Mouse (Mus musculus): ENCODE measurements at regions not wholly inside any gene's neighbourhood (a gene's known extent, or its start where the extent isn't known, plus 50 kb on each side); places are given as distances from the start of the nearest gene placed in this dataset.

DNA sequence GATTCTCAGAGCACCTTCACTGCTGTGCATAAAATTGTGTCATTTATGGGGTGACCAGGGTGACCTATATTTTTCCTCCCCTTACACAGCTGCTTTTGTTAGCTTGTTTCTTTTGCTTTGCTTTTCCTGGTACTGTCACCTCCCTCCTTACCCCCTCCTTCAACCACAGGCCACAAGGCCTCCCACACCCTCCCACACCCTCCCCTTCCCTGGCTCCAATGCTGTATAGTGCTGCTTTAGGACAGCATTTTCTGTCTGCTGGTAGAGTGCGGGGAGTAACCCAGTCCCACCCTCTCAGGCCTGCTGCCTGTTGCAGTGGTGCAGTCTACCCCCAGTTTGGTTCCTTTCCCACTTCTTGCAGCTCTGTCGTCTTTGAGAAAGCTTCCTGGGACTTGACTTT lies 209.5 kb downstream of the Dcdc2c start:
- Histone ChIP-seq H3K4me1 (ENCODE audit: control insufficient read depth, insufficient read depth, low read length) (no peaks in the 10 kb centered on the region), H3K9ac (ENCODE audit: low read depth, low read length) (no peak overlapping the region), H3K27me3 (ENCODE audit: control insufficient read depth, insufficient read depth, low read depth, low read length) (no peaks in the 10 kb centered on the region), H3K36me3 (ENCODE audit: control insufficient read depth, insufficient read depth, low read length) (no peaks in the 10 kb centered on the region), H3K4me2 (ENCODE audit: low read length) (no peak overlapping the region), H3K4me3 (ENCODE audit: low read depth, low read length) (no peak overlapping the region), H3K27ac (ENCODE audit: low read length) (no peak overlapping the region), H3K9me3 (replicated peaks; ENCODE audit: control insufficient read depth, low read length, poor library complexity, severe bottlenecking) (no peaks in the 10 kb centered on the region)
- 95% methylated on average over 2 of the region's 2 CpGs for WGBS
- no peak for ATAC-seq

GRCm38 (mm10) chr12:28332591-28332990 lies 219.6 kb downstream of the Dcdc2c start:
- WGBS, result 32% methylated on average over 5 of the region's 5 CpGs
- Histone ChIP-seq H3K4me3 (ENCODE audit: low read depth, low read length) (no peak overlapping the region), H3K9ac (ENCODE audit: low read depth, low read length) (no peak overlapping the region), H3K4me2 (ENCODE audit: low read length) (no peak overlapping the region), H3K27me3 (ENCODE audit: control insufficient read depth, insufficient read depth, low read depth, low read length) (no peaks in the 10 kb centered on the region), H3K9me3 (replicated peaks; ENCODE audit: control insufficient read depth, low read length, poor library complexity, severe bottlenecking) (no peaks in the 10 kb centered on the region), H3K4me1 (ENCODE audit: control insufficient read depth, insufficient read depth, low read length) (no peaks in the 10 kb centered on the region), H3K36me3 (ENCODE audit: control insufficient read depth, insufficient read depth, low read length) (no peaks in the 10 kb centered on the region), H3K27ac (ENCODE audit: low read length) (no peak overlapping the region)
- no peak for ATAC-seq

DNA sequence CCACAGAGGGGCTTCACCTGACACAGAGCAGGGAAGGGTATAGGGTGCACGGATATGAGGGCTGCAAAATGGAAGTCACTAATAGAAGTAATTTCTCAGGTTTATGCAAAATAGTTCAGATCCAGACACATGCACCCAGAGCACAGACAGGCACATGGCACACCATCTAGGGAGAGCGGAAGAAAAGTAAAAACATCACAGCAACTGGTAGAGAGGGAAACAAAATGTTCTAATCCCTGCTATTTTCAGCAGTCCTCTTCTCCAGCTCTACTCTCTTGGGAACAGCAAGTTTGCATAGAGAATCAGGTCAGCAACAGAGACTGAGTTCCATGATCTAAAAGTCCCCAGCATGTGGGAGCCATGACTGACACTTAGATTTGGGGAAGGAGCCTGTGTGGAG lies 220.4 kb downstream of the Dcdc2c start:
- no peak overlapping the region for H3K27ac ChIP-seq (ENCODE audit: low read length)
- H3K27me3 ChIP-seq (ENCODE audit: control insufficient read depth, insufficient read depth, low read depth, low read length), result no peaks in the 10 kb centered on the region
- no peaks in the 10 kb centered on the region for H3K9me3 ChIP-seq (replicated peaks; ENCODE audit: control insufficient read depth, low read length, poor library complexity, severe bottlenecking)
- H3K4me1 ChIP-seq (ENCODE audit: control insufficient read depth, insufficient read depth, low read length), result no peaks in the 10 kb centered on the region
- no peak overlapping the region for H3K9ac ChIP-seq (ENCODE audit: low read depth, low read length)
- H3K4me2 ChIP-seq (ENCODE audit: low read length), result no peak overlapping the region
- no peak for ATAC-seq
- WGBS, result 83% methylated on average over 2 of the region's 2 CpGs
- H3K4me3 ChIP-seq (ENCODE audit: low read depth, low read length), result no peak overlapping the region
- H3K36me3 ChIP-seq (ENCODE audit: control insufficient read depth, insufficient read depth, low read length), result no peaks in the 10 kb centered on the region

- no peak for ATAC-seq
- WGBS, result 12% methylated on average over 2 of the region's 2 CpGs
- no peaks in the 10 kb centered on the region for H3K4me1 ChIP-seq (ENCODE audit: control insufficient read depth, insufficient read depth, low read length)
These were observed 228.5 kb downstream of the Dcdc2c start for GRCm38 (mm10) chr12:28323659-28324058.

DNA sequence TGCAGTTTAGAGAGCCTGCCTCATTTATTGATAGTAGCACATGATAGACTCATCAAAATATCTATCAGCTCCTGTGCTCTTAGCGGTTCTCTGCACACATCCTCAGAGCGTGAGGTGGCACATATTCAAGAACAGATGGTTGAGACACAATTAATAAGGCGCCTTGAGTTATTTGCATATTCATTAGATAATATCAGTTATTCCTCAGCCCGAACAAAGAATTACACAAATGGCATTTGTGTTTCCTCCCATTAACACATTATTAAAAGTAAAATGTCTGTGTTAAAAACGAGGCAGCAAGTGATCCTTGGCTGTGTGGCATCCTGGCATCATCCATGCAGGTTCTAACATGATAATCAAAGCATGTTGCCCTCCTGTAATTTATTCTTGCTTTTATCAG lies 243.0 kb downstream of the Dcdc2c start:
- 47% methylated on average over 5 of the region's 5 CpGs for WGBS
- no peaks in the 10 kb centered on the region for H3K9me3 ChIP-seq (replicated peaks; ENCODE audit: control insufficient read depth, low read length, poor library complexity, severe bottlenecking)
- no peak overlapping the region for H3K27ac ChIP-seq (ENCODE audit: low read length)
- H3K9ac ChIP-seq (ENCODE audit: low read depth, low read length), result no peak overlapping the region
- H3K4me2 ChIP-seq (ENCODE audit: low read length), result no peak overlapping the region
- H3K4me3 ChIP-seq (ENCODE audit: low read depth, low read length), result no peak overlapping the region
- no peaks in the 10 kb centered on the region for H3K36me3 ChIP-seq (ENCODE audit: control insufficient read depth, insufficient read depth, low read length)
- no peak for ATAC-seq
- H3K4me1 ChIP-seq (ENCODE audit: control insufficient read depth, insufficient read depth, low read length), result no peaks in the 10 kb centered on the region; the same call in 1 of the 2 replicates
- H3K27me3 ChIP-seq (ENCODE audit: control insufficient read depth, insufficient read depth, low read depth, low read length), result no peaks in the 10 kb centered on the region

More at GRCm38 (mm10) chr12:28323659-28324058, 228.5 kb downstream of the Dcdc2c start:
- Histone ChIP-seq H3K27me3 (ENCODE audit: control insufficient read depth, insufficient read depth, low read depth, low read length) (no peaks in the 10 kb centered on the region), H3K4me3 (ENCODE audit: low read depth, low read length) (no peak overlapping the region), H3K36me3 (ENCODE audit: control insufficient read depth, insufficient read depth, low read length) (no peaks in the 10 kb centered on the region), H3K4me2 (ENCODE audit: low read length) (no peak overlapping the region), H3K9me3 (replicated peaks; ENCODE audit: control insufficient read depth, low read length, poor library complexity, severe bottlenecking) (no peaks in the 10 kb centered on the region), H3K27ac (ENCODE audit: low read length) (no peak overlapping the region), H3K9ac (ENCODE audit: low read depth, low read length) (no peak overlapping the region)

- H3K4me2 ChIP-seq (ENCODE audit: low read length), result no peak overlapping the region
- no peaks in the 10 kb centered on the region for H3K27me3 ChIP-seq (ENCODE audit: control insufficient read depth, insufficient read depth, low read depth, low read length)
- no peak overlapping the region for H3K9ac ChIP-seq (ENCODE audit: low read depth, low read length)
- 63% methylated on average over 2 of the region's 2 CpGs for WGBS
- no peaks in the 10 kb centered on the region for H3K9me3 ChIP-seq (replicated peaks; ENCODE audit: control insufficient read depth, low read length, poor library complexity, severe bottlenecking)
- no peak overlapping the region for H3K4me3 ChIP-seq (ENCODE audit: low read depth, low read length)
- no peak for ATAC-seq
- no peak overlapping the region for H3K27ac ChIP-seq (ENCODE audit: low read length)
- no peaks in the 10 kb centered on the region for H3K4me1 ChIP-seq (ENCODE audit: control insufficient read depth, insufficient read depth, low read length)
- no peaks in the 10 kb centered on the region for H3K36me3 ChIP-seq (ENCODE audit: control insufficient read depth, insufficient read depth, low read length)
These were observed 250.1 kb downstream of the Dcdc2c start for GRCm38 (mm10) chr12:28302038-28302581.

DNA sequence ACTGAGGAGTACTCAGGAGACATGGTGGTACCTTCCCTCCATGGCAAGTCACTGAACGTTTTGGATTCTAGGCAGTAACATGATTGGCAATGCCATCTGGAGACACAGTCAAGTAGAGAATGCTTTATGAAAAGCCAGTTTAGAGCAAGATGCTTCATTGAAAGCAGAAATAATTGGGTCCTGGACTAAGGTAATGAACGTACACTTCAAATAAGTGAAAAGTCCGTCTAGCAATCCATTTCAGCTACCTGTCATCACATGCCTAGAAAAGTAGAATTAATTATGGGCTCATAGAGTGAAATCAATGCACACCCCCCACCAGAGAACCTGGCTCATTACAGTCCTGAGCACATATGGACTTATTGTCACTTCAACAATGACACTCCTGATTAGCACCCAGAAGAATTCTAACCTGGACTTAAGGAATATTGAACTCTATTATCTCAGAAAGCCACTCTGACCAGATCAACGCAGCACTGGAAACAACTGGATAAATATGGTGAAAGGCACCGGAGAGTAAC lies 263.8 kb downstream of the Dcdc2c start:
- Histone ChIP-seq H3K4me1 (ENCODE audit: control insufficient read depth, insufficient read depth, low read length) (no peaks in the 10 kb centered on the region), H3K9me3 (replicated peaks; ENCODE audit: control insufficient read depth, low read length, poor library complexity, severe bottlenecking) (no peaks in the 10 kb centered on the region), H3K27me3 (ENCODE audit: control insufficient read depth, insufficient read depth, low read depth, low read length) (no peaks in the 10 kb centered on the region), H3K27ac (ENCODE audit: low read length) (no peak overlapping the region), H3K4me3 (ENCODE audit: low read depth, low read length) (no peak overlapping the region), H3K4me2 (ENCODE audit: low read length) (no peak overlapping the region), H3K9ac (ENCODE audit: low read depth, low read length) (no peak overlapping the region), H3K36me3 (ENCODE audit: control insufficient read depth, insufficient read depth, low read length) (no peaks in the 10 kb centered on the region)
- ATAC-seq, result no peak
- WGBS, result 79% methylated on average over 5 of the region's 5 CpGs

DNA sequence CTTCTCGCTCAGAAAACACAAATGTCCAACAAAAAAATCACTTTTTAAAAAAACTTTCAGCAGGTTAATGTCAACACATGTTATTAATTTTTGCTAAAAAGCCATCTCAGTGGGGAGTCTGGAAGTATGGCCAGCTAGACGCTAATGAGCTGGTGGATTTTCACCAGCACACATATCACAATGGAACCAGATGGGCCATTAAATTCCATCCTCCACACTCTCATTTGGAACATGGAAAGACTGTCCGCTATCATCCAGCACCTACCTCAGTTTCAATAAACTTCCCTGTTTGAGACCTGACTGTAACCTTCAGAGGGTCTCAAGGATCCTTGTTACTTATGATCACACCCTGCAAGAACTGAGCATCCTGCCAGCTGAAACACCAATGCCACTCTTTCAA lies 296.7 kb downstream of the Dcdc2c start:
- H3K9me3 ChIP-seq (replicated peaks; ENCODE audit: control insufficient read depth, low read length, poor library complexity, severe bottlenecking), result no peaks in the 10 kb centered on the region
- no peaks in the 10 kb centered on the region for H3K27me3 ChIP-seq (ENCODE audit: control insufficient read depth, insufficient read depth, low read depth, low read length)
- H3K4me3 ChIP-seq (ENCODE audit: low read depth, low read length), result no peak overlapping the region
- H3K36me3 ChIP-seq (ENCODE audit: control insufficient read depth, insufficient read depth, low read length), result no peaks in the 10 kb centered on the region
- WGBS, result 69% methylated on average over 3 of the region's 3 CpGs
- no peak for ATAC-seq
- no peak overlapping the region for H3K27ac ChIP-seq (ENCODE audit: low read length)
- no peak overlapping the region for H3K4me2 ChIP-seq (ENCODE audit: low read length)
- H3K4me1 ChIP-seq (ENCODE audit: control insufficient read depth, insufficient read depth, low read length), result no peaks in the 10 kb centered on the region
- H3K9ac ChIP-seq (ENCODE audit: low read depth, low read length), result no peak overlapping the region

GRCm38 (mm10) chr12:28250526-28250925 lies 301.7 kb downstream of the Dcdc2c start:
- ATAC-seq, result no peak
- no peak overlapping the region for H3K4me3 ChIP-seq (ENCODE audit: low read depth, low read length)
- WGBS, result 65% methylated on average over 1 of the region's 1 CpGs
- no peak overlapping the region for H3K9ac ChIP-seq (ENCODE audit: low read depth, low read length)
- no peaks in the 10 kb centered on the region for H3K36me3 ChIP-seq (ENCODE audit: control insufficient read depth, insufficient read depth, low read length)
- H3K4me1 ChIP-seq (ENCODE audit: control insufficient read depth, insufficient read depth, low read length), result no peaks in the 10 kb centered on the region
- H3K9me3 ChIP-seq (replicated peaks; ENCODE audit: control insufficient read depth, low read length, poor library complexity, severe bottlenecking), result no peaks in the 10 kb centered on the region
- H3K27ac ChIP-seq (ENCODE audit: low read length), result no peak overlapping the region
- no peaks in the 10 kb centered on the region for H3K27me3 ChIP-seq (ENCODE audit: control insufficient read depth, insufficient read depth, low read depth, low read length)
- no peak overlapping the region for H3K4me2 ChIP-seq (ENCODE audit: low read length)
